Mouse (Mus musculus) cerebellum, adult (tissue): ENCODE results near the gene Ptov1.
"Not testable (repeated sequence)": the region's sequence is repeated elsewhere in the genome, so short reads cannot be mapped to it uniquely, and the experiment has no call there.

Experiments
- ATAC-seq: cut with Nextera tagmentation; 2 replicates; pipeline ENCODE4 v1.9.2; 2017; ENCODE audit warnings: mild to moderate bottlenecking, moderate library complexity, mixed read lengths; ENCODE audit not compliant: insufficient number of reproducible peaks, low FRiP score, low TSS enrichment

The Ptov1 gene

DNA sequence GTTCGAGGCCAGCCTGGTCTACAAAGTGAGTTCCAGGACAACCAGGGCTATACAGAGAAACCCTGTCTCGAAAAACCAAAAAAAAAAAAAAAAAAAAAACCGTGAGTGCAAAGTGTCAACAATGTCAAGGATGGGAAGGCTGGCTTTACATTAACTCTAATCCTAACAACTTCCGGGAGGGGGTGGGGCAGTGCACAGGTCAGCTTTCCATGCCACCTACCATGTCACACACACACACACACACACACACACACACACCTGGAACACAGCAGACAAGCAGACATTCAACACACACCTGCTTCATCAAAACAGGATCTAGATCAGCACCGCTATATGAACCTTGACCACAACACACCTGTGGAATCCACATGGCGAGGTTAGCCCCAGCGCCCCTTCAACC, 20.6 kb upstream of the Ptov1 start:
- ATAC-seq = no peak

DNA sequence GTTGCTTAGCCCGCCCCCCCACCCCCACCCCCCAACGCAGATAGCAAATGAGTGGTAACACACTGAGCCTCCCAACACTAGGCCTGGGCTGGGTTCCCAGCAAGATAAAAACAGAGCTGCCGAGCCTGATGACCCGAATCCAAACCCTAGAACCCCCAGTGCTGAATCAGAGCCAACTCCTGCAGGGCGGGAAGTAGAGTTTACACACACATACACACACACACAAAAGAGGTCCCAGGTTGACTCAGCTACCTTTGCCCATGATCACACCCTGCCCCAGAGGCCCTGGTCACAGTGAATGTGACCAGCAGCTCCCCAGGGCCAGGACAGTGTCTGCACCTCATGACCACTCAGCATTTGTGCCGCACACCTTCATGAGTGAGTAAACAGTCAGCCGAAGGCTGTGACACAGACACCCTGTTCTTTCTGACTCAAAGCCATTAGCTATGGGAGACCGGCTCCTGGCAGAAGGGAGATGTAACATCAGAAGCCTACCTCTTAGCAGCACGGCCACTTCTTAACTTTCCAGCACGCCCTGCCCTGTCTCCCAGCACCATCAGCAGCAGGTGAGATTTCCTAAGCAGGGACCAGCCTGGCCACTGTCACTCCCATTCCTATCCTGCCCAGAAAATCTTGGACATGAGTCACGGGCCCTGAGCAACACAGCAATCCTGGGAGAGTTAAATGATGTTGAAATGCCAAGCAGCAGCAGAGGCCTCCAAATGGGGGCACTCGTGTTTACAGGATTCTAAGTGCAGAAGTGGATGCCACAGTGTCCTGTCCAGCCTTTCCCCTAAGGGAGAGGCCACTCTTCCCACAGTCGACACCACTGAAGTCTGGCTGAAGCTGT, 18.9 kb upstream of the Ptov1 start:
- no peak for ATAC-seq

DNA sequence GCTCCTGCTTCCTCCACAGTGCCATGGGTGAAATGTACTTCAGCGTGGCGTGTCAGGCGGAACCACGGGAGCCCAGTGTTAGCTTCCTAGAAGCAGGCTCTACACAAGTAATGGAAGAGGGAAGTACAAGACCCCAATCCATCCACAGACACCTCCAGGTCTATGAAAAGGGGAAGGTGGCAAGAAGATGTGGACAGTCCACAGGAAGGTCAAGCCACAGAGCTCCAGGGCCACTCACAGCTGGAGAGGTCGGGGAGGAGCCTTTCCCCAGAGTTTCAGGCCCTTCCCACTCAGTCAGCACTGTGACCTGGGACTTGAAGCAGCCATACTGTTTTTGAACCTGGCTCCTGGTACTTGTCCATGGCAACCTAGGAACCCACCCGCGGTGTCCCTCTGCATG, 17.4 kb upstream of the Ptov1 start:
- no peak for ATAC-seq

DNA sequence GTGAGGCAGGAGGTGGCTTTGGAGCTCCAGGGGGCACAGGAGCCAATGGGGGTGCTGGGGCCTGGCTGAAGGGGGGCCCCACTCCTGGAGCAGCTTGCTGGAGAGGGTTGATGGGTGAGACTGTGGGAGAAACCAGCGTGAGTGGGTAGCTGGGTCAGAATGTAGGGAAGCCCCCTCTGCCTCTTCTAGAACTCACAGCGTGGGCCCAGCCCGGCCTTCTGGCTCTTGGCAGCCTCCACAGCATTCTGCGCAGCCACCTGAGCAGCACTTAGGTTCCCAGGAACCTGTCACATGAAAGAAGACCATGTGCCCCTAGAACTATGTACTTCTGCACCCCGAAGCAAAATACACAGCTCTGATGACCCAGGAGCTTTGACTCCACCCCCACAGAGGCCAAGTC, 15.0 kb upstream of the Ptov1 start:
- no peak for ATAC-seq

DNA sequence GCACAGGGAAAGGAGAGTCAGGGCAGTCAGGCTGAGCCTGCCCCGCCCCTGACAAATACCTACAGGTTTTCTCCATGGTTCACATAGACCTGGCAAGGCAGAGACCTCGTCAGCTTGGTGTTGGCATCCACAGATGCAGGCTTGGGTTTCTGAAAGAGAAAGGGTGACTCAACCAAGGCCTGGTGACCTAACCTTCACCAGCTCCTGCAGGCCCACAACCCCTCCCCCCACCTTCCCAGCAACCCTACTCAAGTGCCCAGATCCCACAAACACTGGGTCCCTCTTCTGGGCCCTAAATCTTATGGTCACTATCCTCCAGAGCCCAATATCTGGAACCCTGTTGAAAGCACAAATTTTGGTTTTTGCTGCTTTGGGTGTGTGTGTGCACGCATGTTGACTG, 13.4 kb upstream of the Ptov1 start:
- ATAC-seq = no peak

DNA sequence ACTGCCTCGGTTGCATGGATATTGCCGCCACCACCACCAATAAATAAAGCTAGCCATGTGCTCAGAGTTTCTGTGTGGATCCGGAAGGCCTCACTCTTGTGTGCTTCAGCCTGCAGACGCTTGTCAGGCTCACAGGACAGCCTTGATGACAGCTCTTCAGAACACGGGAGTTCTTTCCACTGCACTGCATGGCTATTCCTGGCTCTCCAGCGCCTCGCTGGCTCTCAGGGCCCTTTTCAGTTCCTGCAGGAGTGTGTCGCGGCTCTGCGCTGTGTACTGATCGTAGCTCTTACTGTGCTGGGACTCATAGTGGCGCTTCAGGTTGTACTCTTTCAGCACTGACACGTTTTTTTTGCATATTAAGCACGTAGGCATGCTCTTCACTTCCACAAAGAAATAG, 8.2 kb upstream of the Ptov1 start:
- ATAC-seq = no peak

DNA sequence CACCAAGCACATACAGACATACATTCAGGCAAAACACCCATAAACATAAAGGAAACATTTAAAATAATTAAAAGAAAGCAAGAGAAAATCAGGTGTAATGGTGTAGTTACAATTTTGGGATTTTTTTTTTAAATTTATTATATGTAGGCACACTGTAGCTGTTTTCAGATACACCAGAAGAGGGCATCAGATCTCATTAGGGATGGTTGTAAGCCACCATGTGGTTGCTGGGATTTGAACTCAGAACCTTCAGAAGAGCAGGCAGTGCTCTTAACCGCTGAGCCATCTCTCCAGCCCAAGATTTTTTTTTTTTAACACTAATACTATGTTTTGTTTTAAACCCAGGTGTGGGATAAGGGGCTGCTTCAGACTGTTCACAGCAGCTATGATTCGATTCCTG, 2.2 kb upstream of the Ptov1 start:
- ATAC-seq = not testable (repeated sequence)

DNA sequence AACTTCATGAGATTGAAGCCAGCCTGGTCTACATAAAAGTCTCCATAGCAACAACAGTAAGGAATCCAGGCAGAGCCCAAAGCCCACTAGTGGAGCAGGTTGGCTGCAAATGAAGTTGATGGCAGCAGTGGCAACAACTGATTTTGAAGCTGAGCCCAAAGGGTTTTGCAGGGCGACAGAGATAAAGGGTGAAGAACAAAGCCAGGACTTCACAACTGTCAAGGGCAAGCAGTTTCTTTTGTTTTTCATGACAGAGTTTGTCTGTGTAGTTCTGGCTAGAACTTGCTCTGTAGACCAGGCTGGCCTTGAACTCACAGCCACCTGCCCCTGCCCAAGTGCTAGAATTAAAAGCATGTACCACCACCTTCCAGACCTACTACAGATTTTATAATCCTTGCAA, 1.6 kb upstream of the Ptov1 start:
- no peak for ATAC-seq

DNA sequence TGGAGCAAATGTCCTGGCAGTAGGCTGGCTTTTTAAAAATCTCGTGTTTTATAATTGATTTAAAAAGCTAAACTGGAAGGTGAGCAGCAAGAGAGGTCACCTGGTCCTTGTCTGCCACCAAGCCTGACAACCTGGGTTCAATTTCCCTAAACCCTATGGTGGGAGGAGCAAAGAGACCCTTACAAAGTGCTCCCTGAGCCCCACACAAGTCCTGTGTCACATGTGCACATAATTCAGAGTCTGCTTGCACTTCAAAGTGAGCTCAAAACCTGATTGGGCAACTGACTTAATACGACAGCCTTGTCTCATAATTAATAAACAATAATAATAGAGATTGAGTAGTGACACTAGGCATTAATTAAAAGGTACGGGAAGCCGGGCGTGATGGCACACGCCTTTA, 1.0 kb upstream of the Ptov1 start:
- ATAC-seq = no peak

DNA sequence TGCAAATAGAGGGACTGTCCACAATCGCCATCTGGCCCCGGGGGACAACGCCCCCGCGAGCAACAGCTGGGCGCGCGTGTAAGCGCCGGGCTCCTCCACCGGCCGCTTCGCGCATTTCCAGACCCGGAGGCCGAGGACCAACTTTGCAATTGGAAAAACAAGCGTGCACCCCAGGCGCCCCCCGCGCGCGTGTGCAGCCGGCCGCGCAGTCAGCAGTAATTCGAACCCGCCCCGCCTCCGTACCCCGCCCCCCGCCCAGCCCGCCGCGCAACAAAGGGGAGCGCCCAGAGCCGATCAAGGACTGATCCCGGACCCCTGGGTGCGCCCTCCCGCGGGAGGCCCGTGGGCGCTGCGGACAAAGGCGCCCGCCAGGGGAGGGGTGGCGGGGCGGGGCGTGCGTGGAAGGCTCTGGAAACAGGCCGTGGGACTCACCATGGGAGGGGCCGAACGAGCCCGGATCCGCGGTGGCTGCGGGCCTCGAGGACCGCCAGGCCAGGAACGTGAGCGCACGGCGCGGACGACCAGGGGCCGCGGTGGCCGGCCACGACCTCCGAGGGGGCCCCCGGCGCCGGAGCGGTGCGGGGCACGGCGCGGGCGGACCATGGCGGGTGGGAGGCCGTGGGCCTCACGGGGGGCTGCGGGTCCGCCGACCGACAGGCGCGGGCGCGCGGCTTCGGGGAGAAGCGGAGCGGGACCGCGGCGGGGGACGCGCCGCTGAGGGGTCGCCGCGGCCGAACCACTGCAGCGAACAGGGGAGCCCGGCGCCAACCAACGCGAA, 480 bp downstream of the Ptov1 start:
- ATAC-seq = peak; percentile 28; the same call in 1 of the 2 replicates

DNA sequence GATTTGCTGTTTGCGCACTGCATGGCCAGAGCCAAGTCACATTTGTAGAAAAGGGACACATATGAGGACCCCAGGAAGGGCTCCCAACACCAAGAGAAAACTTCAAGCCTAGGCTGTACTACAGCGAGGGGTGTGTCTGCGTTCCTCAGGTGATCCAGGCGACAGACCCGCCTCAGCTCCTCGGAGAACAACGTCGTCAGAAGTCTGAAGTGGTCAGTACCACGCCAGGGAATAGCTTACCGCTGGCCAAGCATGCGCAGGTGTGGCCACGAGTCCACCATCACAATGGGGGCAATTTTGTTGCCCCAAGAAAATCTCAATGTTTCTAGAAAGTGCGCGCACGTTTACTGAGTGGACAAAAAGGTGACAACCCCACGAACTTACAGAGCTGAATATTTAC, 1.1 kb downstream of the Ptov1 start:
- ATAC-seq = no peak

DNA sequence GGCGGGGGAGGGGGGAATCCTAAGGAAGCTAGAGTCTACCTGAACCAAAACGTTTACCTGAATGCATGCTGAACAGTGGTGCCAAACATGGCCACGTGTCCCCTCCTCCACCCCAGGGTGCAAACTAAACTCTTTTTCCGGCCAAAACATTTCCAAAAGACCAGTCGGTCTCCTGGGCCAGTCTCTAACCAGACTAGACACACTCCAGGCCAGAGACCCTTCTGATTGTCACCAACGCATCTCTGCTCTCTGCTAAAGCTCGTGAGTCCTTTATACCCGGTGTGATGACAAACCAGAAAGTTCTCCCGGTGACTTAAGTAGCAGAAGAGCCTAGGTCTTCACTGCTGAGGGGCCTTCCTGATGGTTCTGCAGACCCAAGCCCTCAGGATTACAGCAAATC, 1.8 kb downstream of the Ptov1 start:
- no peak for ATAC-seq

DNA sequence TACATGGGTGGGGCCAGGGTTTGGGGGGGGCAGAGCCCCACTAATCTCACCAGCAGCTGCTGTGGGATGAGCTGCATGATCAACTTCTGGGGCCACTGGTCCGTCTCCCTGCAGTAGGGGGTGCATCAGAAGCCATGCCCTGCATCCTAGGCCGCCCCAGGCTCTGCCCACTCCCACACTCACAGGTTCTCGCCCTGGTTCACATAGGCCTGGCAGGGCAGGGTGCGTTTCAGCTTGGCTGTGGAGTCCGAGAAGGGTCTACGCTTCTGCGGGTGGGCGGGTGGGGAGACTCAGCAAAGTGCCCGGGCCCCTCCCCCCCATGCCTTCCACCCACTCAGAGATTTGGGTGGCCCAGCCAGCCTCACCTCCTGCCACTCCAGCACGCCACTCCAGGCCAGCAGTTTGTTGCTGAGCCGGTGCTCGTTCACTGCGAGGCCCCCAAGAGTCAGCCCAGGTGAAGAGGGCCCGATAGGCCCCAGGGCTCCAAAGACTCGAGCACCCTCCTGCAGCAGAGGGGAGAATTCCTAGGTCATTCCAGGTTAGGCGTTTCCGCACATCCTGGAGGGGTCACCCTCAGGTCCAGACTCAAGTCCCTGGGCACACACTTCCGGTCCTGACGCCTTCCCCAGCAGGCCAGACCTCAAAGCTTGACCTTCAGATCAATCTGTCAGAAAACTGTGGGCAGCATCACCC, 2.4 kb downstream of the Ptov1 start:
- ATAC-seq = no peak

DNA sequence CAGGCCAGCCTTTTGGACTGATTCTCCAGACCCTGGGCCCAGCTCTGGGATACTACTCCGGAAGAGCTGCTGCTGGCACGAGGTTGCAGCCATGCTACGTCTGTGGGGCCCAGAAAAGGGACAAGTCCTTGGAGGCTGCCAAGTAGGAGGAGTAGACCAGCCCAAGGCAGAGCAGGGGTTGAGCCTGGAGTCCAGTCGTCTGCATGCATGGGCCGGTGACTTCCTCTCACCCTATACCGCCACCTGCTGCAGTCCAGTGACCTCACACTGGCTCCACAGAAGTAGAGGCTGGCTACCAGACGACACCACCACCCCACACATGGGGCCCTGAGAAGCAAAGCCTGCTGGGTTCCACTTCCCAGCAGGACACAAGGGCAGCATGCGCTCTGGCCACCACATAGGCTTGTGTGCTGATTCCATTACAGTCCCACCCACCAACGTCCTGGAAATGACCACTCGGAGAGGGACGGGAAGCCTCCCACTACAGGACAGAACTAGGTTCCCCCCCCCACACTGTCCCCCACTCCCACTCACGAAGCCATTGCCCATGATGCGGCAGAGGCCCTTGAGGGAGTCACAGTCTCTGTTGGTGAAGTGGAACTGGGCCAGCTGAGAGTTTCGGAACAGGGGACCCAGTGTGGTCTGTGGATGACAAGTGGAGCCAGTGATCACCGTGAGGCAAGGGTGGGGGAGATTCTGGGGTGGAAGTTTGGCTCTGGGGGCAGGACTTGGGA, 3.1 kb downstream of the Ptov1 start:
- ATAC-seq = no peak

DNA sequence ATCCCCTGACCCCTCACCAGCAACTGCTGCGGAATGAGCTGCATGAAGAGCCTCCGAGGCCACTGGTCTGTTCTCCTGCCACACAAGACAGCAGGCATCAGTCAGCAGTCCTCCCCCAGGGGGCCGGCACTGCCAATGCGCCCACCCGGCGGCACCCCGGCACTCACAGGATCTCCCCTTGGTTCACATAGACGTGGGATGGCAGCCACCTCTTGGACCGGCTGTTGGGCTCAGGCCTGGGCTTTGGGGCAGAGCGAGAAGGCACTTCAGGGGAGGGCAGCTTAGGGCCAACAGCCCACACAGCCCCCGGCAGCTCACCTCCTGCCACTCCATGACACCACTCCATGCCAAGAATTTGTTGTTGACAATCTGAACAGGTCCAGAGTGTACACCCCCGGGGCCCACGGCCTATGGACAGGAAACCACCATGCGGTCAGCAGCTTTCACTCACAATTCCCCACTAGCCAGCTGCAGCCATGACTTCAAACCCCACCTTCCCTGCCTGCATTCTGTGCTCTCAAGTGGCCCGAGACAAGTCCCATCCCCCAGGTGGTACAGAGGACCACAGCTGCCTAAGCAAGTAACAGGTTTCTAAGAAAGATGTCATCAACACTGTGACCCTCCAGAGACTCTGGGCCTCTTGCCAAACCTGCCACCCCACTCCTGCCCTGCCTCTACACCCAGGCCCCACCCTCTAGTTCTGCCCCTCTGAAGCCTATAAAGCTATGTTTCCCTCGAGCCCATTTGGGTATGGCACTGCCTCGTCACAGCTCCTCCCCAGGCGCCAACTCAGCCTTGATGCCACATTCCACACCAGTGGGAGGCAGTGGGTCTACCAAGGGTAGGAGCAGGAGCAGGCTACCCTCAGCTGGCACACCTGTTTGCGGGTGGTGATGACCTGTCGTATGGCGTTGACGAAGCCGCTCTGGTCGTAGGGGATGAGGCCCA, 4.7 kb downstream of the Ptov1 start:
- ATAC-seq = no peak

DNA sequence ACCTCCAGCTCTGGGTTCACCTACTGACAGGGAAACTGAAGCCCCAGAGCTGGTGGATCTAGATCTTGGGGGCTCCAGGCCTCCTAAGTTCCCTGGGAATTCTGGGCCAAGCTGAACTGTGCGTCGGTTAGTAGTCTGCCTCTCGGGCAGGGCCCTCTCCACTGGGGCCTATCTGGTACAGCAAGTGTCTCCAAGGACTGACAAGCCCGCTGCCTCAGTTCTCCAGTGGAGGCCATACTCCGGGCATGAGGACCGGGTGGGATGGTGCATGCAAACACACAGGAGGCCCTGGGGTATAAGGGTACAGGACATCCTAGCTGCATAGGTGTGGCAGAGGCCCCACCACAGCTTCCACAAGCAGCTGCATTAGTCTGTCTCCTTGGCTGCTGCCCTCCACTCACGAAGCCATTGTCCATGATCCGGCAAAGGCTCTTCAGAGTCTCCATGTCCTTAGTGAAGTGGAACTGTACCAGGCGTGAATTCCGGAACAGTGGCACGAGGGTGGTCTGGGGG, 5.5 kb downstream of the Ptov1 start:
- ATAC-seq = no peak

DNA sequence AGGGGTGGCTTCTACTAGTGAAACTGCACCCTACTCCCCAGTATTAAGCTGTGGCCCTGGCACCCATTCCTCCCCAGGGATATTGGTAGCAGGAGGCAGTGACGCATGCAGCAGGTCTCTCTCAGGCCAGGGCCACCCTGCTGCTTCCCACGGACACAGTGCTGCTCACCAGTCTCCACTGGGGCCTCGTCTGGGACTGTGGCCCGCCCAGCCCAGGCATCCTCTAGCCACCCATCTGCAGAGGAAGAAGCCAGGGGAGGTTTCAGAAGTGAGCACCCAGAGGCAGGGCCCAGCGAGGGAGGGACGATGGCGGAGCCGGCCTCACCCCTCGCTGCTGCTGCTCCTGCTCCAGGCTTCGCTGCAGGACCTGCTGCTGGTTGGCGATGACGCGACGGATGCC, 6.4 kb downstream of the Ptov1 start:
- ATAC-seq = no peak

DNA sequence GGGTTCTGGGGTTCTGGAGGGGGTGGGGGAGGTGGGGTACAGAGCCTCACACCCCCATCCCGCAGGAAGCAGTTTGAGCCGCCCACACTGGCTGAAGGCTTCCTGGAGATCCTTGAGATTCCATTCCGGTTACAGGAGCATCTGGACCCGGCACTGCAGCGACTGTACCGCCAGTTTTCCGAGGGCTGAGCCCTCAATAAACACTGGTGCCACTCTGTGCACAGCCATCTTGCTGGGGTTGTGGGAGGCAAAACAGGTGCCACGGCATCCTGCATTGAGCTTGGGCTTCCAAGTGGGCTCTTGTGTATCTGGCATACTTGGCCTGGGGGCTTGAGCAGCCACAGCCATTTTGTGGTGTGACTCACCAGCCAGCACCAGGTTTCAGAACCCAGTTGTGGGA, 7.2 kb downstream of the Ptov1 start:
- ATAC-seq = no peak

DNA sequence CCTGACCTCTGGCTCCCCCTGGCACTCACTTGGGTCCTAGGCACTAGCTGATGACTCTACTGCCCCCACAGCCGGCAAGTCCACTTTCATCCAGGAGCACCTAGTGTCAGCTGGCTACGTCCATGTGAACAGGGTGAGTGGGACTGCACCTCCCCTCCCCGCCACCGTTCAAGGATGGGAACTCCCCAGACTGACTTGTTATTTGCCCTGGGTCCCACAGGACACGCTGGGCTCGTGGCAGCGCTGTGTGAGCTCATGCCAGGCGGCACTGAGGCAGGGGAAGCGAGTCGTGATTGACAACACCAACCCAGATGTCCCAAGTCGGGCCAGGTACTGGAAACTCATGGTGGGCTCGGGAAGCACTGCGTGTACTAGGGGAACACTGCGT, 8.2 kb downstream of the Ptov1 start:
- no peak for ATAC-seq
